Mouse (Mus musculus) heart, embryonic 16.5 days (tissue): Measurements from ENCODE around the gene Usp17lc. TPM values are rescaled to one million over a fixed set of nuclear protein-coding genes. Genes with fewer than 3 reads are reported as not detected.
A peak's percentile ranks its signal among the peaks of the same experiment; 100 is the strongest.
"Not testable (repeated sequence)": the region's sequence is repeated elsewhere in the genome, so short reads cannot be mapped to it uniquely, and the experiment has no call there.

Experiments used
- ATAC-seq: fragments of 200-750 bp; cut with Nextera tagmentation; replicated peaks from 2 replicates; pipeline ENCODE4 v1.8.0; 2017; ENCODE audit warnings: moderate number of reproducible peaks; ENCODE audit not compliant: insufficient read depth, low FRiP score; ENCODE audit errors: extremely low read depth
- H3K27ac ChIP-seq: fragments of 300-500 bp; sonication (generic); 2 replicates; pipeline ENCODE4 v1.5.1; 2014; ENCODE audit warnings: mild to moderate bottlenecking, low read length, control low read depth, moderate library complexity
- H3K27me3 ChIP-seq: fragments of 300-500 bp; sonication (generic); 2 replicates; pipeline ENCODE4 v1.6.1; 2014; ENCODE audit warnings: low read length, mixed read lengths; ENCODE audit not compliant: control insufficient read depth, insufficient read depth
- H3K36me3 ChIP-seq: fragments of 300-500 bp; sonication (generic); 2 replicates; pipeline ENCODE4 v1.6.1; 2014; ENCODE audit not compliant: control insufficient read depth, insufficient read depth
- H3K4me1 ChIP-seq: fragments of 300-500 bp; sonication (generic); 2 replicates; pipeline ENCODE4 v1.6.1; 2014; ENCODE audit warnings: low read length, mixed read lengths; ENCODE audit not compliant: control insufficient read depth, insufficient read depth
- H3K4me2 ChIP-seq: fragments of 300-500 bp; sonication (generic); 2 replicates; pipeline ENCODE4 v1.6.1; 2014; ENCODE audit warnings: low read depth, mild to moderate bottlenecking, control low read depth, low read length
- H3K4me3 ChIP-seq: fragments of 300-500 bp; sonication (generic); 2 replicates; pipeline ENCODE4 v1.5.1; 2014; ENCODE audit warnings: mild to moderate bottlenecking, control low read depth, low read length
- H3K9ac ChIP-seq: fragments of 300-500 bp; sonication (generic); 2 replicates; pipeline ENCODE4 v1.6.1; 2014; ENCODE audit warnings: low read length, control low read depth
- H3K9me3 ChIP-seq: fragments of 300-500 bp; sonication (generic); replicated peaks from 2 replicates; pipeline ENCODE4 v1.6.1; 2016; ENCODE audit warnings: low read length; ENCODE audit not compliant: control insufficient read depth
- WGBS: fragments of 180-500 bp; shearing (Covaris S2); extraction: QIAGEN DNeasy Blood & Tissue Kit; methylation state at CpG from one replicate; pipeline ENCODE4 v1.1.7; 2014; 5-methylcytosine and 5-hydroxymethylcytosine counted together
- polyA plus RNA-seq: library from polyadenylated mRNA; unstranded; fragments of >200 nt; fragmentation: Nextera tagmentation; extraction: Ambion mirVana; gene quantifications from 2 replicates; pipeline ENCODE4 v1.2.1, GENCODE M21; 2015

Gene Usp17lc
- not detected in 2 replicates for polyA plus RNA-seq

DNA sequence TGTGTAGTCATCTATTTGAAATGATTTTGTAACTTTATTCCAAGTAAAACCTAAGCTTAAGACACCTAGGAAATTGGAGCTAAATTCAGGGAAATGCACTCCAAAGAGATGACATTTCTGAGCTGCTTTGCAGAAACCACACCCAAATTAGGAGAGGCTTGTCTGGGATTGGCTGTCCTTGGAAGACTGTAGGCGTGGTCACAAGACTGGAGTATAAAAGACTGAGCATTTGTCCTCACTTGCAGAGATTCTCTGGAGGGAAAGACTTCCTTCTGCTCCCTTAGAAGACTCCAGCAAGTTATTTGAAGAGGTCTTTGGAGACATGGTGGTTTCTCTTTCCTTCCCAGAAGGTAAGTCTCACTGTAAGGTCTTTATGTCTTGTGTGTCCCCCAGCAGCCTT is at the start of gene Usp17lc:
TSS of gene Usp17lc (plus strand) at position 301 of the 400 bp plus-strand sequence.
- H3K27me3 ChIP-seq, H3K27ac ChIP-seq, H3K4me3 ChIP-seq, ATAC-seq, H3K9ac ChIP-seq, H3K4me2 ChIP-seq, H3K4me1 ChIP-seq, H3K9me3 ChIP-seq, H3K36me3 ChIP-seq: not testable (repeated sequence)
- WGBS: 67% methylated on average over 1 of the region's 1 CpGs

DNA sequence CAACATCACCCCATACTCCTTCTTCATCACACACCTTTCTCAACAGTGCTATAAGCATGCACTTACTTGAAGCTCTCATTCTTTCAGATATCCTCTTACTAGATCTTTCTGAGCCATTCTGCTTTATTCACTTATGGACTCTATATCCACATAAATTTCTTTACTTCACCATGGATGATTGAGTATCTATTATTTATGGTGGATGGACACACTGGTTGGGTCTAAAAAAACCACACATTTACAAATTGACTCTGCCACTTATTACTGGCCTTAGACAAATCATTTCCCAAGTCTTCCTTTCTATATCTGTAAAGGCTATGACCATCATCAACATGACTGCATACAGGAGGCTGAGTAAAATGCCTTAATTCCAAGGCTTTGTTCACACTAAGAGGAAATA is 28.8 kb upstream of the Usp17lc start, which contains the start of gene Olfr603:
TSS of gene Olfr603 (minus strand) at position 101 of the 400 bp plus-strand sequence.
- Histone ChIP-seq H3K36me3 (no peaks in the 10 kb centered on the region), H3K9me3 (no peaks in the 10 kb centered on the region), H3K9ac (no peak within 1 kb of the TSS), H3K4me3 (no peak within 1 kb of the TSS), H3K4me1 (no peaks in the 10 kb centered on the region), H3K27ac (no peak within 1 kb of the TSS), H3K4me2 (no peak within 1 kb of the TSS), H3K27me3 (no peaks in the 10 kb centered on the region)
- no peak for ATAC-seq

DNA sequence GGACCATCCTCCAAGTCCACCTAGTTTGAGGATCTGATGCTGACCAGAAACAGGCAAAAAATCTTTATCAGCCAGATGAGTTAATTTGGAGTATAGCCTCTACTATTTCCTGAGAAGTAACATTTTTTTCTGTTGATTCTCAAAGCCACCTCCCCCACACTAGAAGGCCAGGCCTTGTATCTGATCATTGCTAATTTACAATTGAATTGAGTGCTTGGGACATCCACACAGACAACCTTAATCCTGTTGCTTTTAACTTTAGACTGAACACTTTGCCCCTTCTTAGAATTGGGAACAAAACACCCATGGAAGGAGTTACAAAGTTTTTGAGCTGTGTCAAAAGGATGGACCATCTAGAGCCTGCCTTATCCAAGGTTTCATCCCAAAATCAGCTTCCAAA is 17.1 kb upstream of the Usp17lc start:
- H3K27ac ChIP-seq: no peak overlapping the region
- no peak for ATAC-seq
- H3K4me1 ChIP-seq: no peaks in the 10 kb centered on the region
- no peak overlapping the region for H3K9ac ChIP-seq
- H3K4me2 ChIP-seq: no peak overlapping the region
- no peak overlapping the region for H3K4me3 ChIP-seq
- H3K36me3 ChIP-seq: no peaks in the 10 kb centered on the region
- no peaks in the 10 kb centered on the region for H3K27me3 ChIP-seq
- no peaks in the 10 kb centered on the region for H3K9me3 ChIP-seq

DNA sequence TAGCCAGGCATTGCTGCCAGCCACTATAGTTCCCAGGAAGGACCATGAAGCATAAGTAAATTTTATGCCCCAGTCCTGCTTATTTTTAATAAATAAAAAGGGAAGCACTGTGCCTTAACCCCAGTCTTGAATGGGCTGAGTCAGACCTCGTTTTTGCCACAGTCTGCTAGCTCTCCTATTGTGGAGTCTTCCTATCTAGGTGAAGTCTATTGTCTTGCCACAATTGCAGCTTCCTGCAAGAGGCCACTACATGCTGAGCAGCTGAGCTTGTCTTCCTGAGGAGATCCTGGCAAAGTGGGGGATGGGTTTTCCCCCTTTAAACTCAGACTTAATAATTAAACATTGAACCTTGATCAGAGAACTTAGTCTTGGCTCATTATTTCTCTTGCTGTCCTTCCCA is 15.9 kb upstream of the Usp17lc start:
- no peaks in the 10 kb centered on the region for H3K4me1 ChIP-seq
- no peak overlapping the region for H3K9ac ChIP-seq
- H3K4me2 ChIP-seq: no peak overlapping the region
- H3K27me3 ChIP-seq: no peaks in the 10 kb centered on the region
- 11% methylated on average over 1 of the region's 1 CpGs for WGBS
- H3K9me3 ChIP-seq: no peaks in the 10 kb centered on the region
- ATAC-seq: no peak
- no peak overlapping the region for H3K4me3 ChIP-seq
- no peak overlapping the region for H3K27ac ChIP-seq
- no peaks in the 10 kb centered on the region for H3K36me3 ChIP-seq

DNA sequence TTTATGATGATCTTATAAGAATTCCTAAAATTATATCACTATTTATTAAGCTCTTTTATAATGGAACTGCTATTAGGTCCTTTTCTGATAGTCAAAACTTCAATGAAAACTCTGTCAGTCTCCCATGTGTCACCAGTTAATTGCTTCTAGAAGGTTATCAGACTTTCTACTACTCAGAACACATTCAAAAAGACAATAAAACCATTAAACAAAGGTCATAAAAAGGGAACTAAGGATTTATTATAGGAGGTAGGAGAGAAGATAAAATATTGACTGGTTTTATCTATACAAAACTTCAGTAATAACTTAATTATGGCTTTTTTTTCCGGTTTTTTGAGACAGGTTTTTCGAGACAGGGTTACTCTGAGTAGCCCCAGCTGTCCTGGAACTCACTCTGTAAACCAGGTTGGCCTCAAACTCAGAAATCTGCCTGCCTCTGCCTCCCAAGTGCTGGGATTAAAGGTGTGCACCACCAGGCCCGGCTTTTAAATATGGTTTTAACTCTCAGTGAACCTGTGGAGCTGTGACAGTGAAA is 8.3 kb upstream of the Usp17lc start:
- not testable (repeated sequence) for H3K9me3 ChIP-seq, ATAC-seq, H3K9ac ChIP-seq, H3K4me2 ChIP-seq, H3K4me1 ChIP-seq, H3K27me3 ChIP-seq, H3K4me3 ChIP-seq, H3K36me3 ChIP-seq, H3K27ac ChIP-seq
- WGBS: 65% methylated on average over 3 of the region's 3 CpGs

DNA sequence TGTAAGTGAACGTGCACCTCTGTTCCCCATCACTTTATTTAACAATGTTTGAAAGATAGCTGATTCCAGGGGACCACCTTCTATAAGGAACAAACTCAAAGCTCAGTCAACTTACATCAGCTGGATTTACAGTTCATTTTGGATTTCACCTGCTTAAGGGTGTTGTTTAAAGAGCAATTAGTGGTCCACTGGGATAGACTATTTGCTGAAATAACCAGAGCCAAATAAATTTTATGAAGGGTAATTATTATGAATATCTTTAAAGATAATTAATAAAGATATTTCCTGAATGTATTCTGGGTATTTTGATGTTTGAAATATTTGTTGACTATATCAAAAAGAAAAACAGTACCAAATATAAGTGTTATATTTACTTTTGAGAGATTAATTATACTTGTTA is 30.5 kb downstream of the Usp17lc start, which contains the start of gene Olfr605:
TSS of gene Olfr605 (minus strand) at position 101 of the 400 bp plus-strand sequence.
- 89% methylated on average over 1 of the region's 1 CpGs for whole genome bisulfite sequencing

DNA sequence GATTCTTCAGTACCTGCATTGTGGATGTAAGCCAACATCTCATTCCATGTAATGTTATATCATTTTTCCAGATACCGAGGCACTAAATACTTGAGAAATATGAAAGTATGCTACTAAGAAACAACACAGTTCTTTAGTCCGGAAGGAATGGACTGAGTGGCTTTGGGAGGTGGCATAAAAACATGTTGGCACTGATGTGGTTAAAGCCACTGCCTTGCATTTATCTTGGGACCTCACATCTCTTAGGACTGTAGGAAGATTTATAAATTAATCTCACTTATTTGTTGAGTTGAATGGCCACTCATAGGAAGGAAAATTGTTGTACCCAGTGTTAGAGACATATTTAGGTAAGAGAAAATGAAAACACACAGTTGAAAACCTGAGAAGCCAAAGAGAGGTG is 33.9 kb downstream of the Usp17lc start, which contains the start of gene Olfr606:
TSS of gene Olfr606 (plus strand) at position 301 of the 400 bp plus-strand sequence.
- no peak within 1 kb of the TSS for H3K4me2 ChIP-seq
- ATAC-seq: no peak
- H3K4me3 ChIP-seq: no peak within 1 kb of the TSS
- WGBS: 84% methylated on average over 2 of the region's 2 CpGs
- no peaks in the 10 kb centered on the region for H3K36me3 ChIP-seq
- H3K9me3 ChIP-seq: no peaks in the 10 kb centered on the region
- H3K27me3 ChIP-seq: no peaks in the 10 kb centered on the region
- H3K4me1 ChIP-seq: no peaks in the 10 kb centered on the region
- no peak within 1 kb of the TSS for H3K27ac ChIP-seq
- no peak within 1 kb of the TSS for H3K9ac ChIP-seq

More for the DNA sequence above, 30.5 kb downstream of the Usp17lc start, which contains the start of gene Olfr605:
- H3K4me3 ChIP-seq: no peak within 1 kb of the TSS
- no peak within 1 kb of the TSS for H3K27ac ChIP-seq
- no peaks in the 10 kb centered on the region for H3K4me1 ChIP-seq
- H3K4me2 ChIP-seq: no peak within 1 kb of the TSS
- H3K27me3 ChIP-seq: no peaks in the 10 kb centered on the region
- H3K9ac ChIP-seq: no peak within 1 kb of the TSS
- ATAC-seq: no peak
- H3K9me3 ChIP-seq: no peaks in the 10 kb centered on the region
- no peaks in the 10 kb centered on the region for H3K36me3 ChIP-seq

DNA sequence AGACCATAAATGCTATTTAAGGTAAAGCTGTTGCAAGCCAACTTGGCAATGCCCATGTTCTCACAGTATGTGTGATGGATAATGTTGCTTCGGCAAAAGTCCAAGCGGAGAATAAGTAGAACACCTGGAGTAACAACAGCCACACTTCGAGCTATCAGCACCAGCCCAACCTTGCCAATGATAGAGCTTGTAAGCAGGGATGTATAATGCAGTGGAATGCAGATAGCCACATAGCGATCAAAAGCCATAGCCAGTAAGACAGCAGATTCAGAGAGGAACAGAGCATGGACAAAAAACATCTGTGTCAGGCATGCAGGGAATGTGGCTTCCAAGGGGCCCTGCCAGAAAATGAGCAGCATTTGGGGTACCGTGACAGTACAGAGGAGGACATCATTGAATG is 45.7 kb downstream of the Usp17lc start:
- Histone ChIP-seq H3K36me3 (no peaks in the 10 kb centered on the region), H3K9me3 (no peaks in the 10 kb centered on the region), H3K27me3 (no peaks in the 10 kb centered on the region), H3K27ac (peak overlapping the region; percentile 41), H3K4me1 (no peaks in the 10 kb centered on the region; the same call in 1 of the 2 replicates), H3K4me2 (peak overlapping the region; percentile 29), H3K4me3 (peak overlapping the region; percentile 30), H3K9ac (no peak overlapping the region)
- peak; percentile 97 for ATAC-seq
- 47% methylated on average over 5 of the region's 5 CpGs for WGBS
